Mouse (Mus musculus) heart, embryonic 12.5 days (tissue): ENCODE measurements around the gene Fam114a2. TPM values are rescaled to one million over a fixed set of nuclear protein-coding genes. Genes with fewer than 3 reads are reported as not detected.
"Not testable (repeated sequence)": the region's sequence is repeated elsewhere in the genome, so short reads cannot be mapped to it uniquely, and the experiment has no call there.

Experiments used
- ATAC-seq: fragments of 200-750 bp; cut with Nextera tagmentation; 2 replicates; pipeline ENCODE4 v1.8.0; 2017; ENCODE audit warnings: moderate TSS enrichment, moderate library complexity; ENCODE audit not compliant: insufficient number of reproducible peaks, low FRiP score
- H3K27ac ChIP-seq: fragments of 300-500 bp; sonication (generic); 2 replicates; pipeline ENCODE4 v1.5.1; 2016; ENCODE audit warnings: mild to moderate bottlenecking, moderate library complexity; ENCODE audit not compliant: poor library complexity, severe bottlenecking
- H3K27me3 ChIP-seq: fragments of 300-500 bp; sonication (generic); replicated peaks from 2 replicates; pipeline ENCODE4 v1.6.1; 2016; ENCODE audit warnings: mild to moderate bottlenecking, moderate library complexity
- H3K36me3 ChIP-seq: fragments of 300-500 bp; sonication (generic); 2 replicates; pipeline ENCODE4 v1.6.1; 2016; ENCODE audit warnings: mild to moderate bottlenecking, moderate library complexity
- H3K4me1 ChIP-seq: fragments of 300-500 bp; sonication (generic); replicated peaks from 2 replicates; pipeline ENCODE4 v1.6.1; 2016; ENCODE audit warnings: mild to moderate bottlenecking
- H3K4me2 ChIP-seq: fragments of 300-500 bp; sonication (generic); 2 replicates; pipeline ENCODE4 v1.6.1; 2016; ENCODE audit warnings: mild to moderate bottlenecking, moderate library complexity
- H3K4me3 ChIP-seq: fragments of 300-500 bp; sonication (generic); 2 replicates; pipeline ENCODE4 v1.5.1; 2016; ENCODE audit warnings: mild to moderate bottlenecking
- H3K9ac ChIP-seq: fragments of 300-500 bp; sonication (generic); 2 replicates; pipeline ENCODE4 v1.6.1; 2016; ENCODE audit warnings: mild to moderate bottlenecking, moderate library complexity
- H3K9me3 ChIP-seq: fragments of 300-500 bp; sonication (generic); replicated peaks from 2 replicates; pipeline ENCODE4 v1.6.1; 2016; ENCODE audit warnings: mild to moderate bottlenecking, moderate library complexity
- WGBS: fragments of 180-500 bp; shearing (Covaris S2); methylation state at CpG from one replicate; pipeline ENCODE4 v1.1.7; 2016; 5-methylcytosine and 5-hydroxymethylcytosine counted together
- polyA plus RNA-seq: library from polyadenylated mRNA; unstranded; fragments of >200 nt; fragmentation: Nextera tagmentation; extraction: Ambion mirVana; gene quantifications from 2 replicates; pipeline ENCODE4 v1.2.1, GENCODE M21; 2016

Fam114a2 gene
- 67.8 and 69.4 TPM in 2 replicates for polyA plus RNA-seq

GRCm38 (mm10) chr11:57518091-57518750 is at the start of gene Fam114a2, which contains the start of gene Mfap3:
Gene Fam114a2 (minus strand): TSS chr11:57518617.
Gene Mfap3 (plus strand): TSS chr11:57518664.
- Histone ChIP-seq H3K9me3 (no peaks in the 10 kb centered on the region), H3K36me3 (peaks cover 23% of the 10 kb centered on the region; the same call in 1 of the 2 replicates), H3K27ac (peak within 1 kb of the TSS; percentile 79), H3K27me3 (no peaks in the 10 kb centered on the region), H3K4me1 (peaks cover 14% of the 10 kb centered on the region), H3K4me2 (peak within 1 kb of the TSS; percentile 73), H3K9ac (peak within 1 kb of the TSS; percentile 92), H3K4me3 (peak within 1 kb of the TSS; percentile 88)
- peak; percentile 95 for ATAC-seq
- under 1% methylated on average over 59 of the region's 59 CpGs for WGBS

GRCm38 (mm10) chr11:57566091-57567035 is 47.9 kb upstream of the Fam114a2 start:
- H3K27ac ChIP-seq: no peak overlapping the region
- WGBS: 34% methylated on average over 18 of the region's 18 CpGs

DNA sequence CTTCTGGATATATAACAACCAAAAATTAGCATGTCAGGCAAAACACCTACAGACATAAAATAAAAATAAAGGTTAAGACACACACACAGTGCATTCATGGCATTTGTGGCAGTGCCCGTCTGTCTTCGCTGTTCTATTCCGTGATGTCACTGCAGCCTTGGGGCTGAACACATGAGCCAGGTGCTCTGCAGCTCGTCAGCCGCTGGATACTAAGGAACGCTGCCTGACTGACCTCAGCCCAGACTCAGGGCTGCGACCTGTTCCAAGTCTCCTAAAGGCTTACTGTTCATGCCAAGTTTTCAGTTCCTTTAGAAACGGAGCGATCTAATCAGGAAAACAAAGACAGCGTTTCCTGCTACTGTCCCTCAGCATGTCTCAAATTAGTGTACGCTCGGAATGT is 46.1 kb upstream of the Fam114a2 start:
- Histone ChIP-seq H3K27ac (no peak overlapping the region), H3K4me1 (peaks cover 22% of the 10 kb centered on the region), H3K9me3 (peaks cover 2% of the 10 kb centered on the region), H3K36me3 (no peaks in the 10 kb centered on the region), H3K9ac (no peak overlapping the region), H3K4me3 (no peak overlapping the region), H3K4me2 (0 out of 2 replicates have a peak overlapping the region, but pooled peaks have one; percentile 15), H3K27me3 (peaks cover 10% of the 10 kb centered on the region)
- no peak for ATAC-seq
- WGBS: 47% methylated on average over 12 of the region's 12 CpGs

More at GRCm38 (mm10) chr11:57566091-57567035, 47.9 kb upstream of the Fam114a2 start:
- Histone ChIP-seq H3K27me3 (peaks cover 10% of the 10 kb centered on the region), H3K36me3 (no peaks in the 10 kb centered on the region), H3K4me2 (peak overlapping the region; percentile 38), H3K4me1 (peaks cover 22% of the 10 kb centered on the region), H3K9ac (peak overlapping the region; percentile 25; the same call in 1 of the 2 replicates), H3K4me3 (no peak overlapping the region), H3K9me3 (peaks cover 12% of the 10 kb centered on the region)
- no peak for ATAC-seq

- not testable (repeated sequence) for H3K27ac ChIP-seq, H3K4me3 ChIP-seq, H3K4me2 ChIP-seq, H3K27me3 ChIP-seq, H3K9ac ChIP-seq, H3K36me3 ChIP-seq, ATAC-seq, H3K4me1 ChIP-seq, H3K9me3 ChIP-seq
- WGBS: 86% methylated on average over 9 of the region's 10 CpGs
Observed at GRCm38 (mm10) chr11:57557936-57558335, 39.5 kb upstream of the Fam114a2 start.

DNA sequence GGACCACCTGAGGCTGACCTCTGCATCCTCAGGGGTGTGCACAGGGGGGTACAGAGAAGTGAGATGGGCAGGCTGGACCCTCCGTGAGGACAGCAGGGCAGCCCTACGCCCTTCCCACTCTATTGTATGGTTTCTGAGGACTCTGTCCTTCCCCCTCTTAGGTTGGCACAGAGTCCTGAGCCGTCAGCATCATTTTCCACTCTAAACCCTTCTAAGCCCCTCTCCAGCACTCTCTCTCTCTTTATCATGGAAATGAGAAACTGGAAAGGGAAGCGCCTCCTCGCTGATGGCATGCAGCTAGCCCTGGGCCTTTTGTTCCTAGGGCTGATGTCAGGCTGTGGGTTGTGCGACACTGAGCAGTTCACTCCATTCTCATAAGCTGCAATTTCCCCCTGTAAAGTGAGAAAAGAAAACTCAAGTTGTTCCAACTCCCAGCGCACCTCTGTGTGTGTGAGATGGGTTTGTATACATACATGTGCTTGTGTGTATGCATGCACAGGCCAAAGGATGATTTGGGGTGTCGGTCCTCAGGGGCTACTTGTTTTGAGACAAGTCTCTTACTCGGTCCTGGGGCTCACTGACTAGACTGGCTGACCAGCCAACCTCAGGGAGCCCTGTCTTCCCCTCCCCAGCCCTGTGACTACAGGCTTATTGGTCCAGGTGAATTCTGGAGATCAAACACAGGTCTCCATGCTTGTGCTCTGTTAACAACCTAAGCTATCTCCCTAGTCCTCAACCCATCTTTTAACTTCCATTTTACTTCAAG is 34.8 kb upstream of the Fam114a2 start:
- H3K27me3 ChIP-seq: no peaks in the 10 kb centered on the region
- no peak overlapping the region for H3K27ac ChIP-seq
- no peak for ATAC-seq
- no peaks in the 10 kb centered on the region for H3K36me3 ChIP-seq
- H3K9ac ChIP-seq: no peak overlapping the region
- no peak overlapping the region for H3K4me2 ChIP-seq
- WGBS: 54% methylated on average over 9 of the region's 9 CpGs
- H3K4me1 ChIP-seq: peaks cover 4% of the 10 kb centered on the region; the same call in 1 of the 2 replicates
- no peak overlapping the region for H3K4me3 ChIP-seq
- H3K9me3 ChIP-seq: peaks cover 3% of the 10 kb centered on the region; the same call in 1 of the 2 replicates

GRCm38 (mm10) chr11:57551016-57551415 is 32.6 kb upstream of the Fam114a2 start:
- ATAC-seq: no peak
- H3K9me3 ChIP-seq: peaks cover 3% of the 10 kb centered on the region; the same call in 1 of the 2 replicates
- 85% methylated on average over 8 of the region's 8 CpGs for WGBS
- no peak overlapping the region for H3K4me2 ChIP-seq
- no peaks in the 10 kb centered on the region for H3K27me3 ChIP-seq
- no peak overlapping the region for H3K9ac ChIP-seq
- H3K4me1 ChIP-seq: peaks cover 4% of the 10 kb centered on the region; the same call in 1 of the 2 replicates
- no peak overlapping the region for H3K27ac ChIP-seq
- no peak overlapping the region for H3K4me3 ChIP-seq
- H3K36me3 ChIP-seq: no peaks in the 10 kb centered on the region

- no peak for ATAC-seq
- H3K27ac ChIP-seq: no peak overlapping the region
- no peak overlapping the region for H3K4me2 ChIP-seq
- peaks cover 3% of the 10 kb centered on the region; the same call in 1 of the 2 replicates for H3K9me3 ChIP-seq
- H3K4me3 ChIP-seq: no peak overlapping the region
- H3K9ac ChIP-seq: no peak overlapping the region
- WGBS: 95% methylated on average over 2 of the region's 2 CpGs
- peaks cover 4% of the 10 kb centered on the region; the same call in 1 of the 2 replicates for H3K4me1 ChIP-seq
- no peaks in the 10 kb centered on the region for H3K27me3 ChIP-seq
- no peaks in the 10 kb centered on the region for H3K36me3 ChIP-seq
Observed at GRCm38 (mm10) chr11:57550230-57550629, 31.8 kb upstream of the Fam114a2 start.

- Histone ChIP-seq H3K9me3 (peaks cover 3% of the 10 kb centered on the region; the same call in 1 of the 2 replicates), H3K36me3 (no peaks in the 10 kb centered on the region), H3K9ac (no peak overlapping the region), H3K27ac (no peak overlapping the region), H3K27me3 (no peaks in the 10 kb centered on the region), H3K4me1 (peaks cover 4% of the 10 kb centered on the region; the same call in 1 of the 2 replicates), H3K4me2 (peak overlapping the region; percentile 59), H3K4me3 (0 out of 2 replicates have a peak overlapping the region, but pooled peaks have one; percentile 15)
- 37% methylated on average over 18 of the region's 18 CpGs for WGBS
- 0 out of 2 replicates have a peak, but pooled peaks have one; percentile 27 for ATAC-seq
Observed at GRCm38 (mm10) chr11:57548618-57549550, 30.5 kb upstream of the Fam114a2 start.

DNA sequence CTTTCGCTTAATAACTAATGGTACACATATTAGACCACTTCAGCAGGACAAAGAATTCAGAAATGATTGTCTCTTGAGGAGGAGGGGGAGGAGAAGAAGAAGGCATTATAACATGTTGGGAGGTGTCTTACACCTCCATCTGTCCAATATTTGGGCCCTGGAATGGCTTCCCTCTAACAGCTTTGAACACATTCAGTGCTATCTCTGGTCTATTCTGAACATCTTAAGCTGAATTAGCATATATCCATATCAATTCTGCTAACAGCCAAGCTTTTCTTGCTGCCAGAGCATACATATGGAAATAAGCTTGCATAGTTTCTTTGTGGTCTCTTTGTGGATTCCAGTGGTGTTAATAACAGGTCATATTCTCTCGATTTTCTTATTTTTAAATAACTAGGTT is 22.3 kb upstream of the Fam114a2 start:
- Histone ChIP-seq H3K27me3 (no peaks in the 10 kb centered on the region), H3K36me3 (no peaks in the 10 kb centered on the region), H3K27ac (no peak overlapping the region), H3K4me2 (no peak overlapping the region), H3K9me3 (peaks cover 6% of the 10 kb centered on the region; the same call in 1 of the 2 replicates), H3K4me3 (no peak overlapping the region), H3K4me1 (no peaks in the 10 kb centered on the region), H3K9ac (no peak overlapping the region)
- ATAC-seq: no peak
- WGBS: 82% methylated on average over 2 of the region's 2 CpGs
